Mouse (Mus musculus): ENCODE results near the gene Kcnj12. TPM values are rescaled to one million over a fixed set of nuclear protein-coding genes. Genes with fewer than 3 reads are reported as not detected.

The Kcnj12 gene
- polyA plus RNA-seq, 1 experiment from 2014 or later: 0.93 TPM

- 75% methylated on average over 13 of the region's 13 CpGs for WGBS
Observed at GRCm38 (mm10) chr11:60984912-60985558, 37.3 kb upstream of the Kcnj12 start.

GRCm38 (mm10) chr11:60990428-60990827, 31.9 kb upstream of the Kcnj12 start:
- H3K4me2 ChIP-seq (ENCODE audit: low read depth, low read length): no peak overlapping the region
- ATAC-seq (ENCODE audit: insufficient read depth, low FRiP score): no peak
- no peaks in the 10 kb centered on the region for H3K36me3 ChIP-seq (ENCODE audit: control insufficient read depth, insufficient read depth, low read length)
- H3K9ac ChIP-seq (ENCODE audit: low read length): no peak overlapping the region
- no peak overlapping the region for H3K27ac ChIP-seq (ENCODE audit: low read length)
- WGBS: 75% methylated on average over 3 of the region's 3 CpGs
- H3K4me3 ChIP-seq (replicated peaks; ENCODE audit: low read length): no peak overlapping the region
- H3K4me1 ChIP-seq (ENCODE audit: control insufficient read depth, insufficient read depth, low read length): no peaks in the 10 kb centered on the region
- no peaks in the 10 kb centered on the region for H3K27me3 ChIP-seq (ENCODE audit: control insufficient read depth, insufficient read depth, low read length)
- no peaks in the 10 kb centered on the region for H3K9me3 ChIP-seq (replicated peaks; ENCODE audit: control insufficient read depth, low read length)

More at GRCm38 (mm10) chr11:60984912-60985558, 37.3 kb upstream of the Kcnj12 start:
- H3K4me1 ChIP-seq (ENCODE audit: control insufficient read depth, insufficient read depth, low read length): no peaks in the 10 kb centered on the region
- no peaks in the 10 kb centered on the region for H3K9me3 ChIP-seq (replicated peaks; ENCODE audit: control insufficient read depth, low read length)
- H3K36me3 ChIP-seq (ENCODE audit: control insufficient read depth, insufficient read depth, low read length): no peaks in the 10 kb centered on the region
- H3K27ac ChIP-seq (ENCODE audit: low read length): no peak overlapping the region
- no peak overlapping the region for H3K4me2 ChIP-seq (ENCODE audit: low read depth, low read length)
- H3K9ac ChIP-seq (ENCODE audit: low read length): no peak overlapping the region
- ATAC-seq (ENCODE audit: insufficient read depth, low FRiP score): no peak
- H3K27me3 ChIP-seq (ENCODE audit: control insufficient read depth, insufficient read depth, low read length): no peaks in the 10 kb centered on the region
- H3K4me3 ChIP-seq (replicated peaks; ENCODE audit: low read length): no peak overlapping the region

GRCm38 (mm10) chr11:61002736-61003135, 19.6 kb upstream of the Kcnj12 start:
- H3K4me2 ChIP-seq (ENCODE audit: low read depth, low read length): no peak overlapping the region
- no peak overlapping the region for H3K4me3 ChIP-seq (replicated peaks; ENCODE audit: low read length)
- no peaks in the 10 kb centered on the region for H3K4me1 ChIP-seq (ENCODE audit: control insufficient read depth, insufficient read depth, low read length)
- no peaks in the 10 kb centered on the region for H3K36me3 ChIP-seq (ENCODE audit: control insufficient read depth, insufficient read depth, low read length)
- no peaks in the 10 kb centered on the region for H3K27me3 ChIP-seq (ENCODE audit: control insufficient read depth, insufficient read depth, low read length)
- no peak overlapping the region for H3K27ac ChIP-seq (ENCODE audit: low read length)
- 83% methylated on average over 8 of the region's 8 CpGs for WGBS
- no peaks in the 10 kb centered on the region for H3K9me3 ChIP-seq (replicated peaks; ENCODE audit: control insufficient read depth, low read length)
- ATAC-seq (ENCODE audit: insufficient read depth, low FRiP score): no peak
- H3K9ac ChIP-seq (ENCODE audit: low read length): no peak overlapping the region

GRCm38 (mm10) chr11:61004046-61004445, 18.3 kb upstream of the Kcnj12 start:
- ATAC-seq (ENCODE audit: insufficient read depth, low FRiP score): no peak
- 0 out of 2 replicates have a peak overlapping the region, but pooled peaks have one; percentile 4 for H3K27ac ChIP-seq (ENCODE audit: low read length)
- 28% methylated on average over 4 of the region's 4 CpGs for WGBS

GRCm38 (mm10) chr11:61004781-61005180, 17.6 kb upstream of the Kcnj12 start:
- no peaks in the 10 kb centered on the region for H3K36me3 ChIP-seq (ENCODE audit: control insufficient read depth, insufficient read depth, low read length)
- H3K9me3 ChIP-seq (replicated peaks; ENCODE audit: control insufficient read depth, low read length): no peaks in the 10 kb centered on the region
- H3K9ac ChIP-seq (ENCODE audit: low read length): no peak overlapping the region
- no peaks in the 10 kb centered on the region for H3K4me1 ChIP-seq (ENCODE audit: control insufficient read depth, insufficient read depth, low read length)
- no peak overlapping the region for H3K4me3 ChIP-seq (replicated peaks; ENCODE audit: low read length)
- ATAC-seq (ENCODE audit: insufficient read depth, low FRiP score): no peak
- H3K27me3 ChIP-seq (ENCODE audit: control insufficient read depth, insufficient read depth, low read length): no peaks in the 10 kb centered on the region
- H3K4me2 ChIP-seq (ENCODE audit: low read depth, low read length): no peak overlapping the region
- peak overlapping the region; percentile 4; the same call in 1 of the 2 replicates for H3K27ac ChIP-seq (ENCODE audit: low read length)
- 63% methylated on average over 5 of the region's 5 CpGs for WGBS

More at GRCm38 (mm10) chr11:61004046-61004445, 18.3 kb upstream of the Kcnj12 start:
- Histone ChIP-seq H3K4me3 (replicated peaks; ENCODE audit: low read length) (no peak overlapping the region), H3K9me3 (replicated peaks; ENCODE audit: control insufficient read depth, low read length) (no peaks in the 10 kb centered on the region), H3K36me3 (ENCODE audit: control insufficient read depth, insufficient read depth, low read length) (no peaks in the 10 kb centered on the region), H3K9ac (ENCODE audit: low read length) (no peak overlapping the region), H3K4me2 (ENCODE audit: low read depth, low read length) (no peak overlapping the region), H3K27me3 (ENCODE audit: control insufficient read depth, insufficient read depth, low read length) (no peaks in the 10 kb centered on the region), H3K4me1 (ENCODE audit: control insufficient read depth, insufficient read depth, low read length) (no peaks in the 10 kb centered on the region)

- Histone ChIP-seq H3K4me1 (ENCODE audit: control insufficient read depth, insufficient read depth, low read length) (no peaks in the 10 kb centered on the region), H3K36me3 (ENCODE audit: control insufficient read depth, insufficient read depth, low read length) (no peaks in the 10 kb centered on the region), H3K4me2 (ENCODE audit: low read depth, low read length) (no peak overlapping the region), H3K27me3 (ENCODE audit: control insufficient read depth, insufficient read depth, low read length) (no peaks in the 10 kb centered on the region), H3K27ac (ENCODE audit: low read length) (no peak overlapping the region), H3K9me3 (replicated peaks; ENCODE audit: control insufficient read depth, low read length) (no peaks in the 10 kb centered on the region), H3K9ac (ENCODE audit: low read length) (no peak overlapping the region; the same call in 1 of the 2 replicates), H3K4me3 (replicated peaks; ENCODE audit: low read length) (no peak overlapping the region)
- ATAC-seq (ENCODE audit: insufficient read depth, low FRiP score): no peak
- 40% methylated on average over 6 of the region's 6 CpGs for WGBS
Observed at GRCm38 (mm10) chr11:61005345-61005744, 17.0 kb upstream of the Kcnj12 start.

GRCm38 (mm10) chr11:61011736-61012294, 10.5 kb upstream of the Kcnj12 start:
- Histone ChIP-seq H3K27ac (ENCODE audit: low read length) (no peak overlapping the region), H3K4me1 (ENCODE audit: control insufficient read depth, insufficient read depth, low read length) (no peaks in the 10 kb centered on the region), H3K36me3 (ENCODE audit: control insufficient read depth, insufficient read depth, low read length) (no peaks in the 10 kb centered on the region), H3K4me3 (replicated peaks; ENCODE audit: low read length) (no peak overlapping the region), H3K4me2 (ENCODE audit: low read depth, low read length) (no peak overlapping the region), H3K9ac (ENCODE audit: low read length) (no peak overlapping the region), H3K9me3 (replicated peaks; ENCODE audit: control insufficient read depth, low read length) (no peaks in the 10 kb centered on the region), H3K27me3 (ENCODE audit: control insufficient read depth, insufficient read depth, low read length) (no peaks in the 10 kb centered on the region)
- ATAC-seq (ENCODE audit: insufficient read depth, low FRiP score): no peak; the same call in 1 of the 2 replicates
- WGBS: 48% methylated on average over 9 of the region's 9 CpGs

- no peak for ATAC-seq (ENCODE audit: insufficient read depth, low FRiP score)
- 0 out of 2 replicates have a peak, but pooled peaks cover 2% of the 10 kb centered on the region for H3K4me1 ChIP-seq (ENCODE audit: control insufficient read depth, insufficient read depth, low read length)
- H3K27ac ChIP-seq (ENCODE audit: low read length): no peak overlapping the region
- no peak overlapping the region for H3K4me3 ChIP-seq (replicated peaks; ENCODE audit: low read length)
- H3K4me2 ChIP-seq (ENCODE audit: low read depth, low read length): no peak overlapping the region
- H3K9me3 ChIP-seq (replicated peaks; ENCODE audit: control insufficient read depth, low read length): no peaks in the 10 kb centered on the region
- H3K36me3 ChIP-seq (ENCODE audit: control insufficient read depth, insufficient read depth, low read length): no peaks in the 10 kb centered on the region
- H3K27me3 ChIP-seq (ENCODE audit: control insufficient read depth, insufficient read depth, low read length): peaks cover 21% of the 10 kb centered on the region
- 30% methylated on average over 8 of the region's 8 CpGs for WGBS
- H3K9ac ChIP-seq (ENCODE audit: low read length): no peak overlapping the region
Observed at GRCm38 (mm10) chr11:61016866-61017398, 5.4 kb upstream of the Kcnj12 start.

- peaks cover 56% of the 10 kb centered on the region for H3K27me3 ChIP-seq (ENCODE audit: control insufficient read depth, insufficient read depth, low read length)
- H3K9me3 ChIP-seq (replicated peaks; ENCODE audit: control insufficient read depth, low read length): no peaks in the 10 kb centered on the region
- no peak overlapping the region for H3K9ac ChIP-seq (ENCODE audit: low read length)
- no peak for ATAC-seq (ENCODE audit: insufficient read depth, low FRiP score)
- no peak overlapping the region for H3K4me2 ChIP-seq (ENCODE audit: low read depth, low read length)
- 72% methylated on average over 5 of the region's 5 CpGs for WGBS
- no peak overlapping the region for H3K27ac ChIP-seq (ENCODE audit: low read length)
- no peaks in the 10 kb centered on the region for H3K36me3 ChIP-seq (ENCODE audit: control insufficient read depth, insufficient read depth, low read length)
- no peak overlapping the region for H3K4me3 ChIP-seq (replicated peaks; ENCODE audit: low read length)
- H3K4me1 ChIP-seq (ENCODE audit: control insufficient read depth, insufficient read depth, low read length): peaks cover 3% of the 10 kb centered on the region; the same call in 1 of the 2 replicates
Observed at GRCm38 (mm10) chr11:61021129-61021528, 1.2 kb upstream of the Kcnj12 start.
